Mouse (Mus musculus): ENCODE measurements at regions not wholly inside any gene's neighbourhood (a gene's known extent, or its start where the extent isn't known, plus 50 kb on each side); places are given as distances from the start of the nearest gene placed in this dataset.

- H3K4me3 ChIP-seq (ENCODE audit: low read length): no peak overlapping the region
- no peaks in the 10 kb centered on the region for H3K9me3 ChIP-seq (ENCODE audit: control insufficient read depth, low read length)
- H3K4me1 ChIP-seq (ENCODE audit: control insufficient read depth, insufficient read depth, low read length): no peaks in the 10 kb centered on the region
- H3K9ac ChIP-seq (ENCODE audit: low read depth, low read length): no peak overlapping the region
- H3K27me3 ChIP-seq (ENCODE audit: control insufficient read depth, insufficient read depth, low read length): no peaks in the 10 kb centered on the region
- no peaks in the 10 kb centered on the region for H3K36me3 ChIP-seq (ENCODE audit: control insufficient read depth, insufficient read depth, low read length)
- H3K27ac ChIP-seq (ENCODE audit: low read depth, low read length): no peak overlapping the region
- H3K4me2 ChIP-seq (replicated peaks; ENCODE audit: low read depth, low read length): no peak overlapping the region
- WGBS: 83% methylated on average over 2 of the region's 2 CpGs
- ATAC-seq (ENCODE audit: low FRiP score, low TSS enrichment): no peak
These were observed 101.3 kb upstream of the Plpp4 start for GRCm38 (mm10) chr7:129155577-129155976.

- no peaks in the 10 kb centered on the region for H3K4me1 ChIP-seq (ENCODE audit: control insufficient read depth, insufficient read depth, low read length)
- no peaks in the 10 kb centered on the region for H3K9me3 ChIP-seq (ENCODE audit: control insufficient read depth, low read length)
- 80% methylated on average over 7 of the region's 7 CpGs for WGBS
- ATAC-seq (ENCODE audit: low FRiP score, low TSS enrichment): no peak
- no peak overlapping the region for H3K27ac ChIP-seq (ENCODE audit: low read depth, low read length)
- H3K4me3 ChIP-seq (ENCODE audit: low read length): no peak overlapping the region
- no peaks in the 10 kb centered on the region for H3K36me3 ChIP-seq (ENCODE audit: control insufficient read depth, insufficient read depth, low read length)
- H3K27me3 ChIP-seq (ENCODE audit: control insufficient read depth, insufficient read depth, low read length): no peaks in the 10 kb centered on the region
- H3K9ac ChIP-seq (ENCODE audit: low read depth, low read length): no peak overlapping the region
- H3K4me2 ChIP-seq (replicated peaks; ENCODE audit: low read depth, low read length): no peak overlapping the region
These were observed 86.9 kb upstream of the Plpp4 start for GRCm38 (mm10) chr7:129169971-129170370.

GRCm38 (mm10) chr7:129190933-129191332 lies 65.9 kb upstream of the Plpp4 start:
- H3K4me2 ChIP-seq (replicated peaks; ENCODE audit: low read depth, low read length): no peak overlapping the region
- H3K4me3 ChIP-seq (ENCODE audit: low read length): no peak overlapping the region
- H3K9ac ChIP-seq (ENCODE audit: low read depth, low read length): no peak overlapping the region
- H3K9me3 ChIP-seq (ENCODE audit: control insufficient read depth, low read length): no peaks in the 10 kb centered on the region
- H3K36me3 ChIP-seq (ENCODE audit: control insufficient read depth, insufficient read depth, low read length): no peaks in the 10 kb centered on the region
- H3K27ac ChIP-seq (ENCODE audit: low read depth, low read length): no peak overlapping the region
- ATAC-seq (ENCODE audit: low FRiP score, low TSS enrichment): peak; percentile 66; the same call in 1 of the 2 replicates
- 31% methylated on average over 1 of the region's 1 CpGs for WGBS
- no peaks in the 10 kb centered on the region for H3K27me3 ChIP-seq (ENCODE audit: control insufficient read depth, insufficient read depth, low read length)
- no peaks in the 10 kb centered on the region for H3K4me1 ChIP-seq (ENCODE audit: control insufficient read depth, insufficient read depth, low read length)

GRCm38 (mm10) chr7:129207029-129207428 lies 49.8 kb upstream of the Plpp4 start:
- WGBS: 84% methylated on average over 5 of the region's 5 CpGs
- ATAC-seq (ENCODE audit: low FRiP score, low TSS enrichment): no peak
- Histone ChIP-seq H3K9me3 (ENCODE audit: control insufficient read depth, low read length) (no peaks in the 10 kb centered on the region), H3K27me3 (ENCODE audit: control insufficient read depth, insufficient read depth, low read length) (no peaks in the 10 kb centered on the region), H3K36me3 (ENCODE audit: control insufficient read depth, insufficient read depth, low read length) (no peaks in the 10 kb centered on the region), H3K4me1 (ENCODE audit: control insufficient read depth, insufficient read depth, low read length) (no peaks in the 10 kb centered on the region), H3K27ac (ENCODE audit: low read depth, low read length) (no peak overlapping the region), H3K4me3 (ENCODE audit: low read length) (no peak overlapping the region), H3K9ac (ENCODE audit: low read depth, low read length) (no peak overlapping the region), H3K4me2 (replicated peaks; ENCODE audit: low read depth, low read length) (no peak overlapping the region)

Data from kidney, embryonic 14.5 days (tissue).